Mouse (Mus musculus): Measurements from ENCODE around the gene Gm47955.
"Not testable (repeated sequence)": the region's sequence is repeated elsewhere in the genome, so short reads cannot be mapped to it uniquely, and the experiment has no call there.

The Gm47955 gene

DNA sequence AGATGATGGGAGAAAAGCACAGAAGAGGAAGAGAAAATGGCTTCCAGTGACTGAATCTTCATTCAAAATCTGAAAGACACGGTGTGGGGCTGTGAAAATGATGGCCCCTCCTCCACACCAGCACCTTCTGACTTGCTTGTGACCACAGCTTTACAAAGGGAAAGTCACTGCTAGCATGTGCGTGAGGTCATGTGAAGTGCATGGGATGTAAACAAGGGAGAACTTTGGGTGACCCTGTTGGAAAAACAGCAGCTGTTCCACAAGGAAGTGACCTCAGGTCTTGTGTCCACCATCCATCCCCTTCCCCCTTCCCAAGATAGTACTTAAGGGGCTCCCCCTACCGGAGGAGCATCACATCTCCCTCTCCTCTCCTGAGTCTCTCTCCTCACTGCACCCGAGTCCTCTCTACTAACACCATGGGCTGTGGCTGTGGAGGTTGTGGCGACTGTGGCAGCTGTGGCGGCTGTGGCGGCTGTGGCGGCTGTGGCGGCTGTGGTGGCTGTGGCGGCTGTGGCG, at the start of gene Gm47955:
Gm47955 (plus strand) TSS at position 417 of the 516 bp plus-strand sequence.
- DNase-seq (ENCODE audit: low spot score in 2 of 2): no peak

DNA sequence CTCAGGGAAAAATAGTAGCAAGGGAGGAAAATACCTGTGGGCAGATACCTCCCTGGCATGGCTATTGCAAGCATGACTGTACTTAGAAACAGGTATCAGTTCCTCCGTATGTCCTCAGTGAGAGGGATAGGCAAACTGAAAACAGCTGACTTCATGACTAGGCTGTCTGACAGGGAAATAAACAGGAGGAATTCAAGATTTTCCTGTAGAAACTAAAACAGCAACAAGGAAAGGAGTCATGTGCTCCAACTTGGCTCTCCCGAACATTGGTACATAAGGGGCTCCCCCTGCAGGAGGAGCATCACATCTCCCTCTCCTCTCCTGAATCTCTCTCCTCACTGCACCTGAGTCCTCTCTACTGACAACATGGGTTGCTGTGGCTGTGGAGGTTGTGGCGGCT, 47.1 kb upstream of the Gm47955 start, which contains the start of gene A030005L19Rik:
A030005L19Rik (plus strand) TSS at position 301 of the 400 bp plus-strand sequence.
- no peak for DNase-seq (ENCODE audit: low spot score in 2 of 2)

DNA sequence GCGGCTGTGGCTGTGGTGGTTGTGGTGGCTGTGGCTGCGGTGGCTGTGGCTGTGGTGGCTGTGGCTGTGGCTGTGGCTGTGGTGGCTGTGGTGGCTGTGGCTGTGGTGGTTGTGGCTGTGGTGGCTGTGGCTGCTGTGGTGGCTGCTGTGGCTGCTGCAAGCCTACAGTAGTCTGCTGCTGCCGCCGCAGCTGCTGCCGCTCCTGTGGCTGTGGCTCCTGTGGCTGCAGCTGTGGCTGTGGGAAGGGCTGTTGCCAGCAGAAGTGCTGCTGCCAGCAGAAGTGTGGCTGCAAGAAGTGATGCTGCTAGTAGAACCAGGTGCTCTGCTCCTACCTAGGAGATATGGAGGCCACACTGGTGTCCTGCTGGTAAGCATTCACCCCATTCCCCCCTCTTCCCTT, 46.7 kb upstream of the Gm47955 start:
- not testable (repeated sequence) for DNase-seq (ENCODE audit: low spot score in 2 of 2)

DNA sequence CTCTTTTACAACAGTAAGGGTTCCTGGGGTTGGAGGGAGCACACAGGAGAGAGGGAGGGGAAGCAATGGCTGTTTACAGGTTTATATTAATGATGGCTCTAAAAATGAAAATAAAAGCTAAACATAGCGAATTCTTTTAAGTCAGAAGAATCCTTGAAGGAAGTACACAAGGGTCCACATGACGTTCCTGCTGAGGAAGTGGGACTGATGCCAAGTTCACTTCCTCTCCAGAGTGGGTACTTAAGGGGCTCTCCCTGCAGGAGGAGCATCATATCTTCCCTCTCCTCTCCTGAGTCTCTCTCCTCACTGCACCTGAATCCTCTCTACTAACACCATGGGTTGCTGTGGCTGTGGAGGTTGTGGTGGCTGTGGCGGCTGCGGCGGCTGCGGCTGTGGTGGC, 35.4 kb upstream of the Gm47955 start, which contains the start of gene A030014E15Rik:
A030014E15Rik (plus strand) TSS at position 268 of the 400 bp plus-strand sequence.
- DNase-seq (ENCODE audit: low spot score in 2 of 2): no peak

DNA sequence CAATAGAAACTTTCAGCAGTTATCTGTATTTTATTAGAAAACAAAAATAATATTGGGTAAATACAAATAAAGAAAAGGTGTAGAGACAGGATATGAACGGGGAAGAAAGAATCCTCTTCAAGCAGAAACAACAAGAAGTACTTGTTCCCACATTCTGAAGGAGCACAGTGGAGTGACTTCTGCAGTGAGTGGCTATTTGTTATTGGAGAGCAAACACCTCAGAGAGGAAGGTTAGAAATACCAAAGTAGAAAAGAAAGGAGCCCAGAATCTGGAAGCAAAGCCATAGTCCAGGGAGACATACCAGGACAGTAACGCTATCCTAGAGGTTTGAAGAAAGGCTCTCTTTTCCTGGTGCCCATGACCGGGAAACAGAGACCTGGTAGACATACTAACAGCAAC, 29.5 kb upstream of the Gm47955 start:
- not testable (repeated sequence) for DNase-seq (ENCODE audit: low spot score in 2 of 2)

DNA sequence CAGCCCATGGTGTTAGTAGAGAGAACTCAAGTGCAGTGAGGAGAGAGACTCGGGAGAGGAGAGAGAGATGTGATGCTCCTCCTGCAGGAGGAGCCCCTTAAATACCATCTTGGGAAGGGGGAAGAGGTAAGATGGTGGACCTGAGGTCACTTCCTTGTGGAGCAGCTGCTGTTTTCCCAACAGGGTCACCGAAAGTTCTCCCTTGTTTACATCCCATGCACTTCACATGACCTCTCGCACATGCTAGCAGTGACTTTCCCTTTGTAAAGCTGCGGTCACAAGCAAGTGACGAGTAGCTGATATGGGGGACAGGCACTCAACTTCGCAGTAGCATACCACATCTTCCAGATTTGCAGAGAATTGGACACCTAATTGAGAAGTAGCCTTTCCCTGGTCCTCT, 28.8 kb upstream of the Gm47955 start, which contains the start of gene Gm6217:
Gm6217 (minus strand) TSS at position 74 of the 400 bp plus-strand sequence.
- DNase-seq (ENCODE audit: low spot score in 2 of 2): not testable (repeated sequence)

- no peak for DNase-seq (ENCODE audit: low spot score in 2 of 2)
These were observed 21.4 kb upstream of the Gm47955 start for GRCm38 (mm10) chr1:82938666-82939065.

- not testable (repeated sequence) for DNase-seq (ENCODE audit: low spot score in 2 of 2)
These were observed 17.6 kb upstream of the Gm47955 start for GRCm38 (mm10) chr1:82942505-82942904.

DNA sequence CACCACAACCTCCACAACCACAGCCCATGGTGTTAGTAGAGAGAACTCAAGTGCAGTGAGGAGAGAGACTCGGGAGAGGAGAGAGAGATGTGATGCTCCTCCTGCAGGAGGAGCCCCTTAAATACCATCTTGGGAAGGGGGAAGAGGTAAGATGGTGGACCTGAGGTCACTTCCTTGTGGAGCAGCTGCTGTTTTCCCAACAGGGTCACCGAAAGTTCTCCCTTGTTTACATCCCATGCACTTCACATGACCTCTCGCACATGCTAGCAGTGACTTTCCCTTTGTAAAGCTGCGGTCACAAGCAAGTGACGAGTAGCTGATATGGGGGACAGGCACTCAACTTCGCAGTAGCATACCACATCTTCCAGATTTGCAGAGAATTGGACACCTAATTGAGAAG, 16.8 kb upstream of the Gm47955 start, which contains the start of gene A030003K21Rik:
A030003K21Rik (minus strand) TSS at position 94 of the 400 bp plus-strand sequence.
- not testable (repeated sequence) for DNase-seq (ENCODE audit: low spot score in 2 of 2)

- not testable (repeated sequence) for DNase-seq (ENCODE audit: low spot score in 2 of 2)
These were observed 14.1 kb upstream of the Gm47955 start for GRCm38 (mm10) chr1:82946029-82946428.

DNA sequence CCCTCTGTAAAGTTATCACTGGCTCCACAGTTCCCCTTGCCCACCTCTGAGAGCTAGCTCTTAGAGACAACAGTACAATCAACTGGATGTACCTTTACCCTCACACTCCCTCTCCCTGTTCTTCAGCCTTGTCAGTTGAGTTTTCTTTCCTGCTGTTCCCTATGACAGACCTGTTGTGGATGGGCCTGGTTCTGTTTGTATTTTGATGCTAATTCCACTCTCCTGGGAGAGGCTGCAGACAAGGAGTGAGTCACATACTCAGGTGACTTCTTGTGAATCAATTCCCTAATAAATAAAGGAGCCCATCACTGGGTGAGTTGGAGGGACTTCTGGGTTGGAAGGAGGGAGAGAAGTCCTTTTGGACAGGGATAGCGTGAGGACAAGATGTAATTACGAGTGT, 11.5 kb upstream of the Gm47955 start:
- no peak for DNase-seq (ENCODE audit: low spot score in 2 of 2)

DNA sequence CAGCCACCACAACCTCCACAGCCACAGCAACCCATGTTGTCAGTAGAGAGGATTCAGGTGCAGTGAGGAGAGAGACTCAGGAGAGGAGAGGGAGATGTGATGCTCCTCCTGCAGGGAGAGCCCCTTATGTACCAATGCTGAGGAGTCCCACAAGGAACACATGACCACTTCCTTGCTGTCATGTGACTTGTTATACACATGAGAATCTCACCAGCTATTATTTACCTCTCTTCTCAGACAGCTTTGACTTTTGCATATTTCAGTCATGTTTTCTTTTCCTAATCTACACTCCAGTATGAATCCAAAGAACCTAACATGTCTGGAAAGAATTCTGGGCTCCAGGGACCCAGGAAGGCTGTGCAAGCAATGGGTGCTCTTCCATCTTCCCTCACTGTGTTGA, 4.2 kb upstream of the Gm47955 start, which contains the start of gene Gm7544:
Gm7544 (minus strand) TSS at position 101 of the 400 bp plus-strand sequence.
- DNase-seq (ENCODE audit: low spot score in 2 of 2): not testable (repeated sequence)

DNA sequence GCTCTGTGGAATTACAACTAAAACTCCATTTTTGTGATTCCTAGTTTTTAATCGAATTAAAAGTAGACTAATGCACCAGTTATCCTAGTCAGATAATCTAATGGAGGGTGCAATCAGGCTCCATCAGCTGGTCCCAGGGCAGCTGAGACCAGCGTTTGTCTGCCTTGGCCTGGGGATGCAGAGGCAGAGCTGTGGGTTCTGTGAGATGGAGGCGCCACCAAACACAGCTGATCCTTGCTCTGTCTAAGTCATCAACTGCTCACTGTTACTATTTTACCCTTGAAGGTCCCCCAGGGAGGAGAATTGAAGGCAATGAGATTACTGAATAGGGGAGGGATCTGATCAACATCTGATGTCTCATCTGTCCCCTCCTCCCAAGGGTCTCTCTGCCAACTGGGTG, 6.3 kb downstream of the Gm47955 start:
- no peak for DNase-seq (ENCODE audit: low spot score in 2 of 2)

DNA sequence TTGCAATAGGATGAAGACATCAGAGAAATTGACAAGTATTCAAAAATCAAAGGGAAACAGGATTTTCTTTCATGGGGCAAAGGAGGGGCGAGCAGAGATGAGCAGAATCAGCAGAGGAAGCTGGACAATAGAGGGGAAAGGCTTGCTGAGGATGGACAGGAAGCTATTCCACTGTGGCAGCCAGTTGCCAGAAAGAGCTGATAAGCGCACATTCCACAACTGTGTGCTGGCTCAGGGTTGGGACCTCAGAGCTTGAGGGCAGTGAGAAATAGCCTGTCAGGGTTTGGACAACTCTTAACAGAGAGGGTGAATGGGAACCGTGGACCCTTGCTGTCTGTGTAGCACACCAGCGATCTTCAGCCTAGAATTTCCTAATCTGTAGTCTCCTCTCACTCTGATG, 12.0 kb downstream of the Gm47955 start:
- no peak for DNase-seq (ENCODE audit: low spot score in 2 of 2)

DNA sequence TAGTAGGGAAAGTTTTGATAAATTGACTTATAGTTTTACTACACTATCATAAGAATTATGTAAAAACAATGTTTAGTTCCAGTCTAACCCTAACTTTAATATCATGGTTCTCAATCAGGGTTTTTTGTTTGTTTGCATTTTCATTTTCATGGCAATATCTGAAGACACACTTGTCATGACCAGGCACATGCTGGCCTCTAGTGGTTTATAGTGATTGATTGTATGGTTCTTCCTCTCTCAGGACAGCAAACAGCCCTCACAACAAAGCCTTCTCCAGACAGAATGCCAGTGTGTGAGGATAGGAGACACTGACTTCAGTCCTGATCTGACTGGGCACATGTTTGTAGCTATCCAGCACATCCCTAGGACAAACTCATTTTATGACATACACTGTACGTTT, 13.2 kb downstream of the Gm47955 start:
- no peak for DNase-seq (ENCODE audit: low spot score in 2 of 2)

DNA sequence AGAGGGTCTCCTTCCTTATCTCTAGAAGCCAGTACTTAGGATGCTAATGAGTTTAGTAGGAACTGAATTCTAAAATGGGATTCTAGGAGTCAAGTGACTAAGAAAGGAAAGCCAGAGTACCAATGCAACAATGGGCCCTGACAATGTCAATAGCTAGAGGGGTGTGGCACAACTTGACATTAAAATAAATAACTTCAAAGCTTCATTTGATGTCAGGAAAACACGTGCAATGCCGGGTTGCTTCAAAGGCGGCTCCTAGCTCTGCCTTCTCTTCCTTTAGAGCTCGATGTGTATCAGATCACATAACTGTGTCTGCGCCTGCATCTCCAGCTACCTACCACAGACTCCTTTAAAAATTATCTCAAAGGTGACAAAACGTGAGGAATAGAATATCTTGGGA, 13.8 kb downstream of the Gm47955 start:
- DNase-seq (ENCODE audit: low spot score in 2 of 2): no peak

GRCm38 (mm10) chr1:82974342-82974741, 14.3 kb downstream of the Gm47955 start:
- no peak for DNase-seq (ENCODE audit: low spot score in 2 of 2)

GRCm38 (mm10) chr1:82975750-82976149, 15.7 kb downstream of the Gm47955 start:
- no peak for DNase-seq (ENCODE audit: low spot score in 2 of 2)

- DNase-seq (ENCODE audit: low spot score in 2 of 2): no peak
These were observed 17.8 kb downstream of the Gm47955 start for GRCm38 (mm10) chr1:82977840-82978239.

DNA sequence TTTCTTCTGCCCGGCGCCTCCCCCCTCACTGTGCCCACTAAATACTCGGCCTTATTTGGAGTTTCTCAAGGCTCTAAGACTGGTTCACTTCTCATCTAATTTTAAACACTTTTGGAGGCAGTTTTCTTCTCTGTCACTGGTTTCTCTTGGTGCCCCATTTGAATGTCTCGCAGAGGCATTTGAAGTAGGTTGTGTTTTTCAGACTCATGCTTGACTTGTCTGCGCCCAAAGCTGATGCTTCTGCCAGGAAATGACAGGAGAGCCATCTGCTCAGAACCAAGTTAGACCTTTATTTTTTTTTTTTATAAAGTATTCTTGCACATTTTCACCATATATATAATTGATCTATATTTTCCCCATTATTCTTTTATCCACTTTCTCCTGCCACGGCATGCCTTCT, 26.7 kb downstream of the Gm47955 start:
- no peak for DNase-seq (ENCODE audit: low spot score in 2 of 2)

GRCm38 (mm10) chr1:82987530-82988198, 27.6 kb downstream of the Gm47955 start:
- DNase-seq (ENCODE audit: low spot score in 2 of 2): peak in 1 of 2 experiments; percentile 41

DNA sequence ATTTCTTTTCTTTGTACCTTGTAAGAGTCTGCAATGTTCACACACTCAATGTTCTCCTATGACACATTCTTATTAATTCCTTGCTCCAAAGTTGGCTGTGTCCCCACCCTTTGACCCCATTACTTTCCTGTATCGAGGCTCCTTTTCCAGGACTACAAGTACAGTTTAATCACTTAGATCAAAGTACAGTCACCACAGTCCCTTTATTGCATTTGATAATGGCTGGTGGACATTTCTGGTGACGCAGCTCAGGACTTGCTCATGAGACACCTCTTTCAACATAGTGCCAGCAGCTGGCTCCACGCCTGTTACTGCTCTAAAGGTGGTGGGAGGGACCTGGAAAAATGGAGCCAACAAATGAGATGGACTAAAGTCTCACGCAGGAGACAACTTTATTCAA, 31.0 kb downstream of the Gm47955 start:
- no peak for DNase-seq (ENCODE audit: low spot score in 2 of 2)

- no peak for DNase-seq (ENCODE audit: low spot score in 2 of 2)
These were observed 31.5 kb downstream of the Gm47955 start for GRCm38 (mm10) chr1:82991596-82991995.

Data from cerebellum, postnatal 4 days (tissue).